Mouse (Mus musculus): ENCODE measurements around the gene Cyp3a59. TPM values are rescaled to one million over a fixed set of nuclear protein-coding genes. Genes with fewer than 3 reads are reported as not detected.

Cyp3a59 gene
- polyA plus RNA-seq (2012; rRNA removed) = not detected in 2 replicates

GRCm38 (mm10) chr5:146078945-146079344 lies at the start of gene Cyp3a59:
Cyp3a59 (plus strand) TSS chr5:146079257.

GRCm38 (mm10) chr5:146160439-146160838 lies 81.4 kb downstream of the Cyp3a59 start, which contains the start of gene Gm5565:
Gm5565 (minus strand) TSS chr5:146160539.

Other genes starting within 250 kb of the Cyp3a59 start
- gene Cyp3a11, start 199.3 kb upstream of the Cyp3a59 start, polyA plus RNA-seq (2012; rRNA removed) = 0.07 TPM in 1 of 2 replicates, not detected in the other
- not detected in 2 replicates for gene Cyp3a25, start 69.6 kb upstream of the Cyp3a59 start, polyA plus RNA-seq (2012; rRNA removed)
- not detected in 2 replicates for gene Gm5565, start 81.3 kb downstream of the Cyp3a59 start, polyA plus RNA-seq (2012; rRNA removed)
- gene Gm6309, start 91.5 kb downstream of the Cyp3a59 start, polyA plus RNA-seq (2012; rRNA removed) = not detected in 2 replicates
- gene 1700001J03Rik, start 106.0 kb downstream of the Cyp3a59 start, polyA plus RNA-seq (2012; rRNA removed) = 0.44 and 1.0 TPM in 2 replicates
- gene Rnf6, start 142.3 kb downstream of the Cyp3a59 start, polyA plus RNA-seq (2012; rRNA removed) = 15.2 and 16.8 TPM in 2 replicates
- 54.3 and 54.9 TPM in 2 replicates for gene Cdk8, start 152.0 kb downstream of the Cyp3a59 start, polyA plus RNA-seq (2012; rRNA removed)